Mouse (Mus musculus) frontal cortex, postnatal 14 days (tissue): ENCODE data around the gene Zfp296.

Experiments
- DNase-seq, 2 experiments: peaks; one replicate each; pipeline ENCODE4 v3.0.0; 2022; ENCODE audit warnings: low spot score in 2 of 2

The Zfp296 gene

DNA sequence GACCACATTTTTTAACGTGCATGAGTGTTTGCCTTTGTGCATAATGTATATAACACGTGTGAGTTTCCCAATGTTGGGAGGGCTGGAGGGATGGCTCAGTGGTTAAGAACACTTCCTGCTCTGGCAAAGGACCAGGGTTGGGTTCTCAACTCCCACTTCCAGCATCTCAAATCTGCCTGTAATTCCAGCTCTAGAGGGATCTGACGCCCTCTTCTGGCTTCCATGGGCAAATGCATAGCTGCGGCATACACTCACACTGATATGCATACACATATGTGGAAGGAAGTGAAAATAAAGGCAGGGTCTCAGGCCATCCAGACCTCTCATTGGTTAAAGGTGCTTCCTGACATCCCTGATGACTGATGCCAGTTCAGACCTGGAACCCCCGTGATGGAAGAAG lies 30.2 kb downstream of the Zfp296 start:
- DNase-seq = no peak

DNA sequence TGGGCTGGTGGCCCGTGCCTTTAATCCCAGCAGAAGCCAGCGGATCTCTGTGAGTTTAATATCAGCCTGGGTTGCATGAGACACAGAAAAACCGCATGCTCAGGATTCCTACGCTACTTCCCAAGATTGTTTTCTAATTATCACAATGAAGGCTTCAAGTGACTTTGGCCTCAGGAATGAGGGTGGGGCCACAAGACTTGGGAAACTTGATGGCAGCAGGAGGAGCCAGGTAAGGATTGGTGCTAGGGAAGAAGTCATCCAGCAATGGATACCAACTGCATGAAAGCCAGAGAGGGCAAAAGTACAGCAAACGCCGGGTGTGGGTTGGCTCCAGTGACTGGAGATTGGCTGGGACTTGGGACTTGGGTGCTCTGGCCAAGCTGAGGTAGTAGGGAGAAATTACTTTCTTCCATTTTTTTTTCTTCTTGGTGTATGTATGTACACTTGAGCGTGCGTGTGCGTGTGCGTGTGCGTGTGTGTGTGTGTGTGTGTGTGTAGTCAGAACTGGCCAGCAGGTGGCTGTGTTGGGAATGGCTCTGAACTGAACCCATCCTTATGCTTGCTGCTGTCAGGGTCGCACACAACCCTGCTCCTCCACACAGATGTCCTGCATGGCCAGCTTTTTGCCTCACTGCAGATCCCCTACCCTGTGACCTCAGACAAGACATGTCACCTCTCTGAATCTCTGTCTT lies 32.7 kb downstream of the Zfp296 start:
- DNase-seq = no peak

DNA sequence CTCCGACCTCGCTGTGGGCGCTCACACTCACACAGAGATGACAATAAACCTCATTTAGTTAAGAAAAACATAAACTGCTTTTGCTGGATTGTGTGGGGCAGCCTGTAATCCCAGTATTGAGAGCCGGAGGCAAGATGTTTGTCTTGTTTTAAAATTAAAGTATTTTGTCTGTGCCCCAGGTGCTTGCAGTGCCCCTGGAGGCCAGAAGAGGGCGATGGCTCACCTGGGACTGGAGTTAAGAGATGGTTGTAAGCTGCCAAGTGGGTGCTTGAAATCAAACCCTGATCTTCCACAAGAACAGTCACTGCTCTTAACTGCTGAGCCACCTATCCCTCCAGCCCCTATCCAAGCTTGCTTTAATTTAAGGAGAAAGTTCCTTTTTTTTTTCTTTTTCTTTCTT lies 33.9 kb downstream of the Zfp296 start:
- no peak for DNase-seq

DNA sequence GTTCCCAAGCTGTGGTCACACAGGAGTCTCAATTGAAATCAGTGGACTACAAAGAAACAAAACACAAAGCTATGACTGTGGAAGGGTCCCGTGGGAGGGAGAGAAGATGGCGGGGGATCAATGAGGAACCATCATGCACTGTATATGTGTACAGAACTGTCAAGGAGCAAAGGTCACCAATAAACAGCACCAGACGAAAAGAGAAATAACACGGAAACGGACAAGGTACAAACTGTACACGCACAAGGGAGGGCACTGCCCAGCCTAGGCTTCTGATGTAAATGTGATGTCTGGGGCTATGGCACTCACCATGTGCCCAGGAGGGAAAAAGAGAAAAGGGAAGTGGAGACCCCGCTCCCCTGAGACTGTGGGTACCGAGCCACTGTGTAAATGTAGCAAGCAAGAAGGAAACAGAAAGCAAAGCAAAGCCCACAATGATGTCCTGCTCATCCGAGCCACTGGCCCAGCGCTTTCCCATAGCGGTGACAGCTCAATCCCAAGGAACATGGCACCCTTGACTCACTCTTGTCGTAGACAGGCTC lies 38.0 kb downstream of the Zfp296 start:
- DNase-seq = no peak

DNA sequence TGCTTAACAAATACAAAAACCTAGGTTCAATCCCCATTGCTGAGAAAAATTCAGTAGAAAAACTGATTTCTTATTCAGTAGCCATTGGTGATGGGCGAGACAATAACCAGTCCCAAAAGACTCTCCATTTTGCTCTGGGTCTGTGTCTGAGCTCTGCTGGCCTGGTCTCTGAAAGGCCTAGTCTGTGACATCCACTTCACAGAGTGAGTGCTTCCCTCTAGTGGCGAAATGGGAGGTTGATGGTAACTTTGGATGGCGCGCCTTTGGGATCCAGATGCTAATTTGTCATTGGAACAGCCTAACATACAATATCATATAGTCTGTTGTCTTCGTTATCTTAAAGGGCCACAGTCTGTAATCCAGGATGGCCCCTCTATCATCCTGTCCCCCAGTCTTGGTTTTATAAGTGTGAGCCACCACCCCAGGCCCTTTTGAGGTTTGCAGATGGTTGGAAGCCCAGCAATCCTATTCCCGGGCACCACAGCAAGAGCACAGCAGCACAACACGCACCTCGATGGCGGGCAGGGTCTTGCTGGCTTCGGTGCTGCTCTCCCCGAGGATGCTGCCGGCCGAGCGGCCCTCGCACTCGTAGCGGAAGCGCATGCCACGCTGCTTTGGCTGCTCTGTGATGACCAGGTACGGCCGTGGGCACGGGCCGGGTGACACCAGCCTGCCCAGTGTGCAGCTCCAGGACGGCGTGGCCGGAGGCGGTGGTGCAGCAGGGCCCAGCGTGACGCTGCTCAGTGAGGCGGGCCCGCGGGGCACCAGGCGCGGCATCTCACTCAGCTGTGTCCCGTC lies 42.1 kb downstream of the Zfp296 start:
- DNase-seq = peak; percentile 52 to 70

DNA sequence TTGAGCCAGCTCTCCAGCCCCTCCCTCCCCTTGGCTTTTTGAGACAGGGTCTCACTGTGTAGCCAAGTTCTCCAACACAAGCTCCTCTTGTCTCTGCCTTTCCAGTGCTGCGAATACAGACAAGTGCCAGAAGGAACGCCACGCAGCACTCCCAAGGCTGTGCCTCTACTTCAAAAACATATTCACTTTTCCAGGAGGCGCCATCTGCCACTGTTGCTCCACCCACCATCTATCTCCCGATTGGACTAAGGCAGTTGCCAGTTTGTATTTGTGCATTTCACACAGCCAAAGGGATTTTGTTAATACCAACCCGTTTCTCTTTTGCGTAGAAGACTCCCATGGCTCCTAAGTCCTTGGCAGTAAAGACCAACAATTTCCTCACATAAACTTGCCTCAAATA lies 43.7 kb downstream of the Zfp296 start:
- DNase-seq = no peak

DNA sequence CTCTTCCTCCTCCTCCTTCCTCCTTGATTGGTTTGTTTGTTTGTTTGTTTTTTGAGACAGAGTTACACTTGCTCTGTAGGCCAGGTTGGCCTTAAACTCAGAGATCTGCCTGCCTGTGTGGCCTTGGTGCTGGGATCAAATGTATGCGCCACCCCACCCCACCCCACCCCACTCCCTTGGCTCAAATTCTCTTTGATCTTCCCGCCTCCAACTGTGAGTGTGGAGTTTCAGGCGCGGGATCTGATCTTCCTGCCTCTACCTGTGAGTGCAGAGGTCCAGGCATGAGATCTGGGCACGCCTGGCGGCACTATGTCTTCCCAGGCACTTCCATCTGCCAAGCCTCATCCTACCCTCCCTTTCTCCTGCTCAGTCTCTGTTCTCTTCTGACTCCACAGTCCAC lies 45.2 kb downstream of the Zfp296 start:
- no peak for DNase-seq

DNA sequence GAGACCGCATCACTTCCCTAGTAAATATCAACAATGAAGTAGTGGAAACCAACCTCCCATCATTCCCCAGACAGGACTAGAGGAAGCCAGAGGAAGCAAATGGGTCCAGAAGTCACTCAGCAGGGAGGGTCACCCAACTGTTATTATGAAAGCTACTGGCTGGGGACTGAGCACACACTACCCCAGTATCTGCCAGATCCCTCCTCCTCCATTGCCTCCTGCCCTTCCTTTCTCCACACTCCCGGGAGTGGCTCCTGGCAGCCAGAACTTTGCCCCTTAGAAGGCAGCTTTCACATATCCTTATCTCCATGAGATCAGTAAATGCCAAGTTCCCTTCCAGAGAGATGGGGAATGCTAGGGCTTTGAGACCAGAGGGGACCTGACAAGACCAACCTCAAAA lies 46.3 kb downstream of the Zfp296 start:
- no peak for DNase-seq

DNA sequence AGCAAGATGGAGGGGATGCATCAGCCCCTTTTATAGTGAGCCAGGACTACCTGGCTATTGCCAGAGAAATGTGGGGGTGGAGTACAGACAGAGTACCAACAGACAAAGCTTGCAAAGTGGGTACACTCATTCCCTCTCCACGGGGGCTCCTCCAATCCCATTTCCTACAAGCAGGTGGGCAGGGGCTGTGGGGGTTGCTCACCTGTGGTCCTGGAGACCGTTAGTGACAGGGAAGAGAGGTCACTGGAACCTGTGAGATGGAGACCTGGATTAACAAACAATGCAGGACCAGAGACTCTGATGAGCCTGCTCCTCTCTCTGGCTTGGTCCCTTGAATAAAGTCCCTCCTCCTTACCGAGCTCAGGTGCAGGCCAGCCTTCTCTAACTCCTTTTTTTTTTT lies 50.6 kb downstream of the Zfp296 start:
- no peak for DNase-seq

DNA sequence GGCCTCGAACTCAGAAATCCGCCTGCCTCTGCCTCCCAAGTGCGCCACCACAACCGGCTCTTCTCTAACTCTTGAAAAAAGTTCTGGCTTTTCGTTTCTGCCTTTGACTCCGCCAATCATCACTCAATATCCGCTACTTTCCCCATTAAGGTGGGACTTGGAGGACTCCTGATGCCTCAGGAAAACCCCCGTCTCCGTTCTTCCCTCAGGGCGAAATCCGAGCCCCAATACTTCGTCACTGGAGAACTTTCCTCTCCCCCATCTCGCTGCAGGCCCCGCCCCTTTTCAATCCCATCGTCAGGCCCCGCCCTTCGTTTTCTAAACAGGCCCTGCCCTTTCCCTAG lies 51.1 kb downstream of the Zfp296 start:
- no peak for DNase-seq

DNA sequence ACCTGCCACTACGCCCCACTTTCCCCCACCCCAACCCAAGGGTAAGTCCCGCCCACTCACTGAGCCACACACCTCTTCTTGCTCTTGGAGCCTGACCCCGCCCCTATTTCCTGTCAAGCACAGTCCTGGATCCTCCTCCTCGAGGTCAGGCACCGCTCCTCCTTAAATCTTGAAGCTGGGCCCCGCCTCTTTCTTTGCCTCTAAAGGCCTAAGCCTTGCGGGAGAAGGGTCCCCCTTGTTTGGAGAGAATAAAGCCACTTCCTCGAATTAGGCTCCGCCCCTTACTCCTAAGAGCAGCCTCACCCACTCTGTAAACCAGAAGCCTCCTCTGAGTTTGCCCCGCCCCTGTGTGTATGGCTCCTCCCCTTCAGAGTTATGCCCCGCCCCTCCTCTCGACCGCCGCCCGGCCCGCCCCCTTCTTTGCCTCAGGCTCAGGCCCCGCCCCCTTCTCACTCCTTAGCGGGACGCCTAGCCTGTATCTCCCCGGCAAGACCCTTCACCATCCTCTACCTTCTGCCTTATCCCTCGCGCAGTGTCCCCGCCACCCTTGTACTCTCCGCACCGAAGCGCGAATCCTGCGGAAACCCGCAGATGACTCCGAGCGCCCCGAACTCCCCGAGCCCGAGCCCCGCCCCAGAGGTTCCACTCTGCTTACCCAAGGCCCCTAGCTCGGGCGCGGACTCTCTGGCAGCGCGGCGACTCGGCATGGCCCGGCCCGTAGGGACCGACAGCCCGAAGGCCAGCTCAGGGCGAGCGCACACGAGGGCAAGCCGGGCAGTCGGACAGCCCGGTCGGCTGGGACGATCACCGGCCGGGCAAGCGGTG lies 51.7 kb downstream of the Zfp296 start:
- peak; percentile 82 to 87 for DNase-seq

DNA sequence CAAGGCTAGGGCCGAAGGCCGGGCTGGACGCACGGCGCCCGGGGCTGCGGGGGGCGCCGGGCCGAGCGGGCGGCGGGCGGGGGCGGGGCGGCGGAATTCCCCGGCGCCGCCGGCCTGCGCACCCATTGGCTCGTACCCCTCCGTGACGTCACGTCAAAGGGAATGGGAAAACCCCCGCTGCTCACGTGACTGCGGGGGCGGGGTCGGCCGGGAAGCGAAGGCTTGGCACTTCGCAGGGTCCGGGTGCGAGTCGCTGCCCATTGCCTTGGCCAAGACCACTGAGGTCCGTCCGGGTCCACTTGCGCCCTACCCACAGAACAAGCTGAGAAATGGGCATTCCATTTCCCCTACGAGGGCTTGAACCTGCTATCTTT lies 52.3 kb downstream of the Zfp296 start, which contains the start of gene Relb:
Gene Relb, minus strand, starts transcription at position 78 of the 374 bp plus-strand sequence.
- DNase-seq = peak; percentile 77 to 86
